Mouse (Mus musculus) liver, adult 2 months (tissue): Measurements from ENCODE around the gene Tmem147.

ENCODE experiments used
- CTCF ChIP-seq: fragments of 200-500 bp; IDR thresholded peaks from 2 replicates; pipeline ENCODE4 v1.5.1; 2011; ENCODE audit warnings: low read depth, low read length, control low read depth
- POLR2A ChIP-seq: fragments of 200-500 bp; IDR thresholded peaks from 2 replicates; pipeline ENCODE4 v1.6.1; 2011; ENCODE audit warnings: low read length, control low read depth; ENCODE audit not compliant: insufficient read depth; ENCODE audit errors: extremely low read depth

- TF ChIP-seq CTCF (no peak), POLR2A (no peak)
Observed at GRCm38 (mm10) chr7:30751086-30751669, 21.8 kb upstream of the Tmem147 start, which contains the start of gene Sbsn.
